Mouse (Mus musculus) heart, postnatal 10 days (tissue): ENCODE measurements around the gene Fryl. TPM values are rescaled to one million over a fixed set of nuclear protein-coding genes. Genes with fewer than 3 reads are reported as not detected.

Source experiments
- DNase-seq, 2 experiments: peaks; one replicate each; pipeline ENCODE4 v3.0.0; 2021
- intact Hi-C: fragments of 180-260 bp; cut with DNase I; formaldehyde crosslinking; loops from one replicate; pipeline ENCODE4 v1.15.1; 2025
- total RNA-seq, 2 experiments: library from RNA; stranded (reverse); gene quantifications; 2 replicates each; pipeline ENCODE4 v1.2.3; 2021

Gene Fryl
- total RNA-seq, 2 experiments from 2014 or later, result 47.4 to 51.3 TPM

GRCm38 (mm10) chr5:73228291-73229049 lies 27.9 kb downstream of the Fryl start:
- no peak for DNase-seq
- intact Hi-C loops, result no loop called here

- DNase-seq, result no peak
- intact Hi-C loops, result no loop called here
Observed at GRCm38 (mm10) chr5:73227518-73228101, 28.8 kb downstream of the Fryl start.

- intact Hi-C loops, result no loop called here
- no peak for DNase-seq
Observed at GRCm38 (mm10) chr5:73223065-73223464, 33.4 kb downstream of the Fryl start.

GRCm38 (mm10) chr5:73222397-73222796 lies 34.0 kb downstream of the Fryl start:
- intact Hi-C loops, result no loop called here
- peak in 1 of 2 experiments; percentile 56 for DNase-seq

GRCm38 (mm10) chr5:73221826-73222225 lies 34.6 kb downstream of the Fryl start:
- intact Hi-C loops, result no loop called here
- no peak for DNase-seq

GRCm38 (mm10) chr5:73219716-73220115 lies 36.7 kb downstream of the Fryl start:
- no peak for DNase-seq
- intact Hi-C loops, result no loop called here

- intact Hi-C loops, result no loop called here
- no peak for DNase-seq
Observed at GRCm38 (mm10) chr5:73218065-73218464, 38.4 kb downstream of the Fryl start.

- intact Hi-C loops, result no loop called here
- DNase-seq, result no peak
Observed at GRCm38 (mm10) chr5:73217116-73217515, 39.3 kb downstream of the Fryl start.

GRCm38 (mm10) chr5:73216014-73216413 lies 40.4 kb downstream of the Fryl start:
- intact Hi-C loops, result no loop called here
- DNase-seq, result no peak

GRCm38 (mm10) chr5:73212446-73212845 lies 44.0 kb downstream of the Fryl start:
- DNase-seq, result no peak
- intact Hi-C loops, result no loop called here

- intact Hi-C loops, result no loop called here
- no peak for DNase-seq
Observed at GRCm38 (mm10) chr5:73211961-73212360, 44.5 kb downstream of the Fryl start.

- intact Hi-C loops, result no loop called here
- no peak for DNase-seq
Observed at GRCm38 (mm10) chr5:73210971-73211315, 45.5 kb downstream of the Fryl start.

GRCm38 (mm10) chr5:73210127-73210970 lies 46.1 kb downstream of the Fryl start:
- intact Hi-C loops, result no loop called here
- DNase-seq, result no peak

- DNase-seq, result no peak
- intact Hi-C loops, result no loop called here
Observed at GRCm38 (mm10) chr5:73209201-73210096, 47.0 kb downstream of the Fryl start.

- intact Hi-C loops, result no loop called here
- no peak for DNase-seq
Observed at GRCm38 (mm10) chr5:73208645-73209044, 47.8 kb downstream of the Fryl start.

- intact Hi-C loops, result no loop called here
- DNase-seq, result no peak
Observed at GRCm38 (mm10) chr5:73206722-73207121, 49.7 kb downstream of the Fryl start.

- intact Hi-C loops, result no loop called here
- DNase-seq, result no peak
Observed at GRCm38 (mm10) chr5:73205996-73206629, 50.3 kb downstream of the Fryl start.

GRCm38 (mm10) chr5:73205050-73205449 lies 51.4 kb downstream of the Fryl start:
- intact Hi-C loops, result no loop called here

GRCm38 (mm10) chr5:73202498-73202897 lies 53.9 kb downstream of the Fryl start:
- DNase-seq, result no peak
- intact Hi-C loops, result no loop called here

More at GRCm38 (mm10) chr5:73205050-73205449, 51.4 kb downstream of the Fryl start:
- no peak for DNase-seq

- no peak for DNase-seq
- intact Hi-C loops, result no loop called here
Observed at GRCm38 (mm10) chr5:73202077-73202476, 54.3 kb downstream of the Fryl start.
